Mouse (Mus musculus): ENCODE measurements around the gene Cdk20.

DNA sequence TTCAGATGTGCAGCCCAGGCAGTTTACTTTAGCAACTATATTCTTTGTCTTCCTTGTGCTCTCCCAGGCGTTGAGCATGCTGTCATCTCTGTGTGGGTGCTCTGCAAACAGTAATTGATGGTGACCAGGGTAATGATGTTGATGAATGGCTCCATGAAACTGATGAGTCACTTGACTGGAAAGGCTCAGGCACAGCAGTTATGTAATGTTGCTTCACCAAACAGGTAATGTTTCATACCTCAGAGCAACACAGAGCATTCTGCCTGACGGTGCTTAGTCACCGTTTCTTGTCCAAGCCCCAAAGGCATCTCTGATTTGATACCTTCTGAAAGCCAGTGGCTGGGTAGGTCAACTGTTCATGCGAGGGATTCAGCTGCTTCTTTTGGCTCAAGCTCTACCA is 43.7 kb upstream of the Cdk20 start:
- TF ChIP-seq CTCF (IDR thresholded peaks at IDR 0.05; ENCODE audit: low read depth), result no peak
- no peak for TF ChIP-seq EP300 (IDR thresholded peaks at IDR 0.05; ENCODE audit: low read depth)
